ENCODE assay signal across 16 mouse cellular contexts in genomic region chr1:139039529-139040230, GRCm38 (mm10).
DNase-seq lines count a peak whose midpoint lies in the region; ATAC-seq lines count a peak whose summit lies in the region.
"Had no signal": no experiment of that assay in that cellular context is flagged by ENCODE, and none has a peak within 500 bp of the region (broad histone marks: within the 10 kb centered on the region; RNA-seq: fewer than 3 reads in every experiment).

No protein-coding gene starts in this region.

- WGBS in neural tube, embryonic 12.5 days: 59% methylated on average over 7 of the region's 7 CpGs
- WGBS in neural tube, embryonic 15.5 days: 62% methylated on average over 7 of the region's 7 CpGs
- WGBS in forebrain, embryonic 11.5 days: 31% methylated on average over 7 of the region's 7 CpGs
- WGBS in heart, embryonic 12.5 days: 63% methylated on average over 7 of the region's 7 CpGs

- no peaks in the 10 kb centered on the region for H3K9me3 ChIP-seq in neural tube, embryonic 12.5 days
- H3K9me3 ChIP-seq in neural tube, embryonic 15.5 days (replicated peaks): no peaks in the 10 kb centered on the region
- H3K9me3 ChIP-seq in forebrain, embryonic 11.5 days (ENCODE audit: control insufficient read depth, low read length): no peaks in the 10 kb centered on the region
- no peaks in the 10 kb centered on the region for H3K9me3 ChIP-seq in heart, embryonic 12.5 days (replicated peaks)
- H3K9me3 ChIP-seq: embryonic facial prominence, embryonic 13.5 days; G1E; liver, embryonic 15.5 days; stomach, embryonic 15.5 days had no signal

- no peaks in the 10 kb centered on the region for H3K36me3 ChIP-seq in neural tube, embryonic 12.5 days
- H3K36me3 ChIP-seq in neural tube, embryonic 15.5 days: no peaks in the 10 kb centered on the region
- no peaks in the 10 kb centered on the region for H3K36me3 ChIP-seq in forebrain, embryonic 11.5 days (ENCODE audit: control insufficient read depth, insufficient read depth, low read length)
- no peaks in the 10 kb centered on the region for H3K36me3 ChIP-seq in heart, embryonic 12.5 days
- H3K36me3 ChIP-seq: embryonic facial prominence, embryonic 13.5 days; liver, embryonic 15.5 days; stomach, embryonic 15.5 days had no signal

- no peak overlapping the region for H3K4me3 ChIP-seq in neural tube, embryonic 12.5 days
- H3K4me3 ChIP-seq in neural tube, embryonic 15.5 days (replicated peaks): no peak overlapping the region
- no peak overlapping the region for H3K4me3 ChIP-seq in forebrain, embryonic 11.5 days (ENCODE audit: low read depth, low read length)
- no peak overlapping the region for H3K4me3 ChIP-seq in heart, embryonic 12.5 days
- H3K4me3 ChIP-seq: embryonic facial prominence, embryonic 13.5 days; liver, embryonic 15.5 days; stomach, embryonic 15.5 days had no signal

- H3K27ac ChIP-seq in neural tube, embryonic 12.5 days: no peak overlapping the region
- H3K27ac ChIP-seq in neural tube, embryonic 15.5 days (replicated peaks): no peak overlapping the region
- H3K27ac ChIP-seq in forebrain, embryonic 11.5 days (ENCODE audit: low read depth, low read length): no peak overlapping the region; the same call in 1 of the 2 replicates
- H3K27ac ChIP-seq in heart, embryonic 12.5 days (ENCODE audit: poor library complexity, severe bottlenecking): no peak overlapping the region
- H3K27ac ChIP-seq: embryonic facial prominence, embryonic 13.5 days; liver, embryonic 15.5 days; stomach, embryonic 15.5 days had no signal

- ATAC-seq in cerebellum, adult (ENCODE audit: insufficient number of reproducible peaks, low FRiP score, low TSS enrichment): 0 out of 2 replicates have a peak, but pooled peaks have one; percentile 72
- 0 out of 2 replicates have a peak, but pooled peaks have one; percentile 48 for ATAC-seq in neural tube, embryonic 12.5 days (ENCODE audit: low FRiP score, low read depth)
- no peak for ATAC-seq in neural tube, embryonic 15.5 days (ENCODE audit: low FRiP score)
- ATAC-seq in forebrain, embryonic 11.5 days (replicated peaks; ENCODE audit: low FRiP score): peak; percentile 70; the same call in 1 of the 2 replicates
- ATAC-seq in heart, embryonic 12.5 days (ENCODE audit: insufficient number of reproducible peaks, low FRiP score): no peak

- H3K9ac ChIP-seq in neural tube, embryonic 12.5 days: no peak overlapping the region
- no peak overlapping the region for H3K9ac ChIP-seq in neural tube, embryonic 15.5 days (replicated peaks)
- H3K9ac ChIP-seq in forebrain, embryonic 11.5 days (ENCODE audit: low read length): no peak overlapping the region
- H3K9ac ChIP-seq in heart, embryonic 12.5 days: no peak overlapping the region
- H3K9ac ChIP-seq: embryonic facial prominence, embryonic 13.5 days; liver, embryonic 15.5 days; stomach, embryonic 15.5 days had no signal

- H3K4me2 ChIP-seq in neural tube, embryonic 12.5 days (replicated peaks): no peak overlapping the region
- no peak overlapping the region for H3K4me2 ChIP-seq in neural tube, embryonic 15.5 days
- H3K4me2 ChIP-seq in forebrain, embryonic 11.5 days (ENCODE audit: low read depth, low read length, severe bottlenecking): no peak overlapping the region
- H3K4me2 ChIP-seq in heart, embryonic 12.5 days: no peak overlapping the region
- H3K4me2 ChIP-seq: embryonic facial prominence, embryonic 13.5 days; liver, embryonic 15.5 days; stomach, embryonic 15.5 days had no signal

- no peaks in the 10 kb centered on the region for H3K27me3 ChIP-seq in neural tube, embryonic 12.5 days (replicated peaks)
- no peaks in the 10 kb centered on the region for H3K27me3 ChIP-seq in neural tube, embryonic 15.5 days (replicated peaks)
- no peaks in the 10 kb centered on the region for H3K27me3 ChIP-seq in forebrain, embryonic 11.5 days (ENCODE audit: control insufficient read depth, insufficient read depth, low read length)
- H3K27me3 ChIP-seq in heart, embryonic 12.5 days (replicated peaks): no peaks in the 10 kb centered on the region
- H3K27me3 ChIP-seq: embryonic facial prominence, embryonic 13.5 days; liver, embryonic 15.5 days; stomach, embryonic 15.5 days had no signal

- H3K4me1 ChIP-seq in neural tube, embryonic 12.5 days: peaks cover 6% of the 10 kb centered on the region; the same call in 1 of the 2 replicates
- H3K4me1 ChIP-seq in neural tube, embryonic 15.5 days: no peaks in the 10 kb centered on the region
- no peaks in the 10 kb centered on the region; the same call in 1 of the 2 replicates for H3K4me1 ChIP-seq in forebrain, embryonic 11.5 days (replicated peaks; ENCODE audit: control insufficient read depth, insufficient read depth, low read length)
- H3K4me1 ChIP-seq in heart, embryonic 12.5 days (replicated peaks): peaks cover 3% of the 10 kb centered on the region; the same call in 1 of the 2 replicates
- H3K4me1 ChIP-seq: embryonic facial prominence, embryonic 13.5 days; liver, embryonic 15.5 days; stomach, embryonic 15.5 days had no signal

- DNase-seq in cerebellum, postnatal 4 days (ENCODE audit: low spot score in 2 of 2): no peak
- DNase-seq in forebrain, embryonic 11.5 days (ENCODE audit: low spot score): peak; percentile 62
- peak; percentile 44 for DNase-seq in retina, postnatal 1 day
- DNase-seq in thymus, postnatal 36 days: no peak
- DNase-seq: heart, postnatal 4 days; kidney, adult 11 months; lung, postnatal 4 days; right cerebral cortex, adult 18-20 months had no signal

Comparison
In these comparisons a context has a peak if more than half of its experiments do, and no peak if none do; other contexts are left out.
1. ATAC-seq: peak in cerebellum, adult (single experiment), neural tube, embryonic 12.5 days (single experiment) and forebrain, embryonic 11.5 days (single experiment); none in neural tube, embryonic 15.5 days (single experiment) and heart, embryonic 12.5 days (single experiment).
2. DNase-seq: peak in forebrain, embryonic 11.5 days (single experiment) and retina, postnatal 1 day (single experiment); none in cerebellum, postnatal 4 days (0 of 2) and thymus, postnatal 36 days (0 of 2).